Mouse (Mus musculus): ENCODE measurements around the gene Pcdh15. TPM values are rescaled to one million over a fixed set of nuclear protein-coding genes. Genes with fewer than 3 reads are reported as not detected.

Gene Pcdh15
- total and polyA plus RNA-seq, 3 experiments = not detected

DNA sequence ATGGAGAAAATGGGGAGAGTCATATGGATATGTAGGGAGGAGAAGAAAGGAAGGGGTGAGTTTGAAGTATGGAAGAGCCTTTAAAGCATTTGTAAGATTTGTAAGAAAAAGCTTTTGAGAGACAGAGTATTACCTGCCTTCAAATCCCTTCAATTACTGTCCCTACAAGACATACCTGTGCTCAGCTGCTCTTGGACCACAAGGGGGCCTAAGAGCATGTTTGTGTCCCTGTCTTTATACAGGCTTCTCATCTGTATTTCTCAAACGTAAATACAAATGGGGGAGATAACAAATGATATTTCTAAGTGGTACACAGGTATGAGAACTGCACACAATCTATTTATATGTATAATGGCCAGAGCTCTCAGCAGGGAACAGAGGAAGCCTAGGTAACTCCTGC lies 1118.1 kb downstream of the Pcdh15 start:
- H3K9ac ChIP-seq (ENCODE audit: control insufficient read depth, low read depth, low read length, poor library complexity, severe bottlenecking) = no peak overlapping the region
- TF ChIP-seq CHD1 (IDR thresholded peaks at IDR 0.05; ENCODE audit: low read depth, low read length) = no peak
- no peak for TF ChIP-seq ZC3H11A (IDR thresholded peaks at IDR 0.05; ENCODE audit: low read depth, low read length)
- H3K27me3 ChIP-seq (ENCODE audit: control insufficient read depth in 1 of 2, insufficient read depth in 2 of 2, low read length in 2 of 2) = no peaks in the 10 kb centered on the region
- DNase-seq (ENCODE audit: low read depth, low spot score) = no peak
- H3K36me3 ChIP-seq (ENCODE audit: control insufficient read depth in 1 of 2, insufficient read depth in 2 of 2, low read length in 2 of 2) = no peaks in the 10 kb centered on the region
- no peak overlapping the region for H3K4me3 ChIP-seq (ENCODE audit: control insufficient read depth in 1 of 2, insufficient read depth in 1 of 2, low read depth in 2 of 2, low read length in 2 of 2)
- H3K79me2 ChIP-seq (ENCODE audit: control insufficient read depth, insufficient read depth, low read length, poor library complexity) = no peaks in the 10 kb centered on the region
- H3K27ac ChIP-seq (ENCODE audit: control insufficient read depth, low read depth, low read length) = no peak overlapping the region
- H3K9me3 ChIP-seq (replicated peaks; ENCODE audit: insufficient read depth, low read length) = no peaks in the 10 kb centered on the region
- H3K4me1 ChIP-seq (ENCODE audit: control insufficient read depth in 1 of 2, insufficient read depth in 2 of 2, low read length in 2 of 2) = no peaks in the 10 kb centered on the region

- H3K27me3 ChIP-seq (ENCODE audit: control insufficient read depth in 1 of 2, insufficient read depth in 2 of 2, low read length in 2 of 2) = no peaks in the 10 kb centered on the region
- no peaks in the 10 kb centered on the region for H3K9me3 ChIP-seq (replicated peaks; ENCODE audit: insufficient read depth, low read length)
- no peaks in the 10 kb centered on the region for H3K79me2 ChIP-seq (ENCODE audit: control insufficient read depth, insufficient read depth, low read length, poor library complexity)
- H3K9ac ChIP-seq (ENCODE audit: control insufficient read depth, low read depth, low read length, poor library complexity, severe bottlenecking) = no peak overlapping the region
- DNase-seq (ENCODE audit: low read depth, low spot score) = no peak
- no peak overlapping the region for H3K27ac ChIP-seq (ENCODE audit: control insufficient read depth, low read depth, low read length)
- no peak for TF ChIP-seq ZMIZ1 (IDR thresholded peaks at IDR 0.05; ENCODE audit: low read depth, low read length)
- no peak for TF ChIP-seq SMC3 (IDR thresholded peaks at IDR 0.05; ENCODE audit: low read depth, low read length)
- TF ChIP-seq JUND (IDR thresholded peaks at IDR 0.05; ENCODE audit: low read depth, low read length) = no peak
- TF ChIP-seq TBP (IDR thresholded peaks at IDR 0.05; ENCODE audit: low read depth, low read length) = no peak
- TF ChIP-seq BHLHE40 (IDR thresholded peaks at IDR 0.05; ENCODE audit: borderline replicate concordance, low read depth, low read length) = no peak
- TF ChIP-seq KAT2A (conservative IDR thresholded peaks at IDR 0.05; ENCODE audit: low read depth, low read length) = no peak
- TF ChIP-seq TCF12 (IDR thresholded peaks at IDR 0.05; ENCODE audit: low read depth, low read length) = no peak
- no peak for TF ChIP-seq NELFE (IDR thresholded peaks at IDR 0.05; ENCODE audit: low read depth, low read length)
- TF ChIP-seq E2F4 (IDR thresholded peaks at IDR 0.05; ENCODE audit: borderline replicate concordance, low read depth, low read length) = no peak
- TF ChIP-seq ZKSCAN1 (IDR thresholded peaks at IDR 0.05; ENCODE audit: low read depth, low read length) = no peak
- TF ChIP-seq GABPA (IDR thresholded peaks at IDR 0.05; ENCODE audit: low read depth, low read length) = no peak
- TF ChIP-seq RAD21 (IDR thresholded peaks at IDR 0.05; ENCODE audit: low read depth, low read length) = no peak
- no peak for TF ChIP-seq ETS1 (IDR thresholded peaks at IDR 0.05; ENCODE audit: low read depth, low read length)
- no peak for TF ChIP-seq MAX (IDR thresholded peaks at IDR 0.05; ENCODE audit: low read length)
- TF ChIP-seq HCFC1 (IDR thresholded peaks at IDR 0.05; ENCODE audit: low read depth, low read length) = no peak
- no peak for TF ChIP-seq ELF1 (IDR thresholded peaks at IDR 0.05; ENCODE audit: low read depth, low read length)
- no peak for TF ChIP-seq SIN3A (IDR thresholded peaks at IDR 0.05; ENCODE audit: low read length)
- no peak for TF ChIP-seq MYB (IDR thresholded peaks at IDR 0.05; ENCODE audit: low read depth, low read length)
- no peak for TF ChIP-seq USF2 (IDR thresholded peaks at IDR 0.05; ENCODE audit: borderline replicate concordance in 1 of 2, insufficient read depth in 1 of 2, low read depth in 1 of 2, low read length in 2 of 2)
- TF ChIP-seq UBTF (IDR thresholded peaks at IDR 0.05; ENCODE audit: borderline replicate concordance, insufficient read depth, low read depth, low read length) = no peak
- no peak overlapping the region for H3K4me3 ChIP-seq (ENCODE audit: control insufficient read depth in 1 of 2, insufficient read depth in 1 of 2, low read depth in 2 of 2, low read length in 2 of 2)
- no peaks in the 10 kb centered on the region for H3K4me1 ChIP-seq (ENCODE audit: control insufficient read depth in 1 of 2, insufficient read depth in 2 of 2, low read length in 2 of 2)
- no peaks in the 10 kb centered on the region for H3K36me3 ChIP-seq (ENCODE audit: control insufficient read depth in 1 of 2, insufficient read depth in 2 of 2, low read length in 2 of 2)
Observed at GRCm38 (mm10) chr10:74220439-74220838, 1121.3 kb downstream of the Pcdh15 start.

Data from MEL (cell line).